In the genomic region with DNA sequence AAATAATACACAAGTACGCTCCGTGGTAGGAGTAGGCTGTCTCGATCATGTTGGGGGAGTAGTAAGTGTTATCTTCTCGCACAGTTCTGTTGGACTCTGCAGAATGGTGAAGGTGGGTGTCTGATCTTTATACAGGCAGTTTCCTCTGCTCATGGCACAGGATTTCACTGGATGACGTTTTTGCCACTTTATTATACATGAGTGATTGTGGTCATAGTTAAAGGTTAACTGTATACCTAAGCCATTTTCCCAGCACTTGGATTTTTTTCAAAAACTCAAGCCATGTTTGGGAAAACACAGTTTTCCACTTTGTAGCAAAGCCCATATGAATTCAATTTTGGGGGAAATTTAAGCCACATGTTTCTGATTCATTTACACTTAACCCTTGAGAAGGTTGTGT, we compare ENCODE assay signal across 15 mouse cellular contexts.
A peak's percentile ranks its signal among the peaks of the same experiment; 100 is the strongest.
DNase-seq lines count a peak whose midpoint lies in the region; ATAC-seq and TF ChIP-seq lines count a peak whose summit lies in the region.
"Had no signal": no experiment of that assay in that cellular context is flagged by ENCODE, and none has a peak within 500 bp of the region (broad histone marks: within the 10 kb centered on the region; RNA-seq: fewer than 3 reads in every experiment).

No protein-coding gene starts in this region.

- H3K27me3 ChIP-seq in embryonic facial prominence, embryonic 11.5 days (ENCODE audit: control insufficient read depth, insufficient read depth, low read length), result no peaks in the 10 kb centered on the region
- 0 out of 2 replicates have a peak, but pooled peaks cover 19% of the 10 kb centered on the region for H3K27me3 ChIP-seq in embryonic facial prominence, embryonic 10.5 days (replicated peaks; ENCODE audit: low read depth, poor library complexity, severe bottlenecking)
- 0 out of 2 replicates have a peak, but pooled peaks cover 3% of the 10 kb centered on the region for H3K27me3 ChIP-seq in midbrain, embryonic 15.5 days (replicated peaks)
- H3K27me3 ChIP-seq in midbrain, postnatal 0 days (ENCODE audit: insufficient read depth, low read length), result no peaks in the 10 kb centered on the region
- H3K27me3 ChIP-seq in limb, embryonic 11.5 days (ENCODE audit: control insufficient read depth, insufficient read depth, low read length), result no peaks in the 10 kb centered on the region
- H3K27me3 ChIP-seq: heart, embryonic 13.5 days; midbrain, embryonic 12.5 days; neural tube, embryonic 12.5 days had no signal

- DNase-seq in embryonic facial prominence, embryonic 11.5 days (ENCODE audit: low spot score), result peak; percentile 85
- no peak for DNase-seq in embryonic facial prominence, embryonic 10.5 days (ENCODE audit: low spot score)
- no peak for DNase-seq in midbrain, postnatal 0 days (ENCODE audit: low spot score)
- DNase-seq in limb, embryonic 11.5 days (ENCODE audit: low spot score), result peak; percentile 44
- no peak for DNase-seq in adrenal gland, postnatal 10 days
- no peak for DNase-seq in cerebellum, postnatal 25 days
- DNase-seq: gastrocnemius, postnatal 36 days; layer of hippocampus, adult 9-11 months had no signal

- no peaks in the 10 kb centered on the region for H3K9me3 ChIP-seq in embryonic facial prominence, embryonic 11.5 days (replicated peaks; ENCODE audit: control insufficient read depth, low read length)
- no peaks in the 10 kb centered on the region for H3K9me3 ChIP-seq in embryonic facial prominence, embryonic 10.5 days
- no peaks in the 10 kb centered on the region for H3K9me3 ChIP-seq in midbrain, embryonic 15.5 days
- H3K9me3 ChIP-seq in midbrain, postnatal 0 days (ENCODE audit: low read length), result no peaks in the 10 kb centered on the region
- no peaks in the 10 kb centered on the region for H3K9me3 ChIP-seq in limb, embryonic 11.5 days (ENCODE audit: control insufficient read depth, low read length)
- H3K9me3 ChIP-seq: heart, embryonic 13.5 days; midbrain, embryonic 12.5 days; neural tube, embryonic 12.5 days had no signal

- no peak overlapping the region for H3K4me2 ChIP-seq in embryonic facial prominence, embryonic 11.5 days (ENCODE audit: low read depth, low read length)
- H3K4me2 ChIP-seq in midbrain, embryonic 15.5 days, result no peak overlapping the region
- H3K4me2 ChIP-seq in midbrain, postnatal 0 days (ENCODE audit: low read depth, low read length, poor library complexity, severe bottlenecking), result no peak overlapping the region
- no peak overlapping the region for H3K4me2 ChIP-seq in limb, embryonic 11.5 days (ENCODE audit: low read depth, severe bottlenecking)
- H3K4me2 ChIP-seq: heart, embryonic 13.5 days; midbrain, embryonic 12.5 days; neural tube, embryonic 12.5 days had no signal

- WGBS in embryonic facial prominence, embryonic 11.5 days, result 36% methylated on average over 5 of the region's 5 CpGs
- WGBS in embryonic facial prominence, embryonic 10.5 days, result 54% methylated on average over 5 of the region's 5 CpGs
- 76% methylated on average over 5 of the region's 5 CpGs for WGBS in midbrain, embryonic 15.5 days
- 68% methylated on average over 5 of the region's 5 CpGs for WGBS in midbrain, postnatal 0 days
- whole genome bisulfite sequencing in limb, embryonic 11.5 days, result 26% methylated on average over 5 of the region's 5 CpGs

- no peak overlapping the region for H3K27ac ChIP-seq in embryonic facial prominence, embryonic 11.5 days (replicated peaks; ENCODE audit: low read depth, low read length)
- no peak overlapping the region for H3K27ac ChIP-seq in embryonic facial prominence, embryonic 10.5 days (replicated peaks)
- 0 out of 2 replicates have a peak overlapping the region, but pooled peaks have one; percentile 15 for H3K27ac ChIP-seq in midbrain, embryonic 15.5 days
- no peak overlapping the region for H3K27ac ChIP-seq in midbrain, postnatal 0 days (ENCODE audit: low read depth, low read length)
- H3K27ac ChIP-seq in limb, embryonic 11.5 days (replicated peaks; ENCODE audit: low read depth, low read length), result peak overlapping the region; percentile 16; the same call in 1 of the 2 replicates
- H3K27ac ChIP-seq: heart, embryonic 13.5 days; neural tube, embryonic 12.5 days had no signal

- no peaks in the 10 kb centered on the region for H3K36me3 ChIP-seq in embryonic facial prominence, embryonic 11.5 days (replicated peaks; ENCODE audit: control insufficient read depth, insufficient read depth, low read depth, low read length)
- H3K36me3 ChIP-seq in embryonic facial prominence, embryonic 10.5 days (replicated peaks), result no peaks in the 10 kb centered on the region
- H3K36me3 ChIP-seq in midbrain, embryonic 15.5 days (replicated peaks), result no peaks in the 10 kb centered on the region
- H3K36me3 ChIP-seq in midbrain, postnatal 0 days (ENCODE audit: insufficient read depth, low read length), result no peaks in the 10 kb centered on the region
- H3K36me3 ChIP-seq in limb, embryonic 11.5 days (ENCODE audit: control insufficient read depth, insufficient read depth, low read length), result no peaks in the 10 kb centered on the region
- H3K36me3 ChIP-seq: heart, embryonic 13.5 days; midbrain, embryonic 12.5 days; neural tube, embryonic 12.5 days had no signal

- H3K4me3 ChIP-seq in embryonic facial prominence, embryonic 11.5 days (ENCODE audit: low read depth, low read length), result no peak overlapping the region
- no peak overlapping the region for H3K4me3 ChIP-seq in embryonic facial prominence, embryonic 10.5 days
- no peak overlapping the region for H3K4me3 ChIP-seq in midbrain, embryonic 15.5 days
- H3K4me3 ChIP-seq in midbrain, postnatal 0 days (ENCODE audit: low read depth, low read length), result no peak overlapping the region
- no peak overlapping the region for H3K4me3 ChIP-seq in limb, embryonic 11.5 days (ENCODE audit: low read depth, low read length)
- H3K4me3 ChIP-seq: heart, embryonic 13.5 days; midbrain, embryonic 12.5 days; neural tube, embryonic 12.5 days had no signal

- no peak overlapping the region for H3K9ac ChIP-seq in embryonic facial prominence, embryonic 11.5 days (replicated peaks; ENCODE audit: low read length)
- no peak overlapping the region for H3K9ac ChIP-seq in midbrain, embryonic 15.5 days
- H3K9ac ChIP-seq in midbrain, postnatal 0 days (replicated peaks; ENCODE audit: low read length, poor library complexity, severe bottlenecking), result no peak overlapping the region
- no peak overlapping the region for H3K9ac ChIP-seq in limb, embryonic 11.5 days (ENCODE audit: low read length)
- H3K9ac ChIP-seq: heart, embryonic 13.5 days; midbrain, embryonic 12.5 days; neural tube, embryonic 12.5 days had no signal

- no peak for TF ChIP-seq CTCF in midbrain, postnatal 0 days (IDR thresholded peaks at IDR 0.05)

- ATAC-seq in embryonic facial prominence, embryonic 11.5 days (replicated peaks; ENCODE audit: insufficient number of reproducible peaks, low FRiP score, low TSS enrichment, low read depth), result no peak
- no peak for ATAC-seq in midbrain, embryonic 15.5 days (replicated peaks)
- no peak for ATAC-seq in midbrain, postnatal 0 days (ENCODE audit: low FRiP score)
- no peak for ATAC-seq in limb, embryonic 11.5 days (ENCODE audit: insufficient number of reproducible peaks, low FRiP score, low TSS enrichment, low read depth)
- no peak for ATAC-seq in activated CD4-positive, CD25-positive, alpha-beta regulatory T cell, adult 4 months
- ATAC-seq: inflammation-experienced regulatory T-cells, adult 6 months; lung, postnatal 0 days had no signal

- H3K4me1 ChIP-seq in embryonic facial prominence, embryonic 11.5 days (ENCODE audit: control insufficient read depth, insufficient read depth, low read length), result 0 out of 2 replicates have a peak, but pooled peaks cover 2% of the 10 kb centered on the region
- H3K4me1 ChIP-seq in embryonic facial prominence, embryonic 10.5 days, result peaks cover 61% of the 10 kb centered on the region
- peaks cover 42% of the 10 kb centered on the region for H3K4me1 ChIP-seq in midbrain, embryonic 15.5 days
- H3K4me1 ChIP-seq in midbrain, postnatal 0 days (ENCODE audit: insufficient read depth, low read length), result no peaks in the 10 kb centered on the region
- peaks cover 18% of the 10 kb centered on the region for H3K4me1 ChIP-seq in limb, embryonic 11.5 days (ENCODE audit: control insufficient read depth, insufficient read depth, low read length)

Comparison
In these comparisons a context has a peak if more than half of its experiments do, and no peak if none do; other contexts are left out.
1. DNase-seq: peak in embryonic facial prominence, embryonic 11.5 days (single experiment) and limb, embryonic 11.5 days (single experiment); none in embryonic facial prominence, embryonic 10.5 days (single experiment), midbrain, postnatal 0 days (single experiment), adrenal gland, postnatal 10 days (single experiment) and cerebellum, postnatal 25 days (0 of 2).
2. H3K27ac ChIP-seq: peak in midbrain, embryonic 15.5 days (single experiment) and limb, embryonic 11.5 days (single experiment); none in embryonic facial prominence, embryonic 11.5 days (single experiment), embryonic facial prominence, embryonic 10.5 days (single experiment) and midbrain, postnatal 0 days (single experiment).